Mouse (Mus musculus): ENCODE measurements around the gene Kiss1. TPM values are rescaled to one million over a fixed set of nuclear protein-coding genes. Genes with fewer than 3 reads are reported as not detected.

The Kiss1 gene
- polyA plus RNA-seq, 1 experiment from 2014 or later = not detected

GRCm38 (mm10) chr1:133366951-133367605 lies 45.4 kb downstream of the Kiss1 start:
- Histone ChIP-seq H3K4me3 (no peak overlapping the region), H3K27ac (replicated peaks) (no peak overlapping the region), H3K36me3 (no peaks in the 10 kb centered on the region), H3K4me1 (replicated peaks) (peaks cover 29% of the 10 kb centered on the region), H3K27me3 (peaks cover 28% of the 10 kb centered on the region), H3K4me2 (no peak overlapping the region), H3K9me3 (no peaks in the 10 kb centered on the region), H3K9ac (no peak overlapping the region)
- WGBS = 52% methylated on average over 10 of the region's 10 CpGs
- ATAC-seq (ENCODE audit: low read depth) = no peak

- WGBS = 12% methylated on average over 11 of the region's 11 CpGs
- no peaks in the 10 kb centered on the region for H3K36me3 ChIP-seq
- no peak overlapping the region for H3K27ac ChIP-seq (replicated peaks)
- no peak overlapping the region for H3K4me2 ChIP-seq
- no peak for ATAC-seq (ENCODE audit: low read depth)
- H3K4me1 ChIP-seq (replicated peaks) = peaks cover 37% of the 10 kb centered on the region
- no peaks in the 10 kb centered on the region for H3K9me3 ChIP-seq
- H3K4me3 ChIP-seq = no peak overlapping the region
- peak overlapping the region; percentile 31; the same call in 1 of the 2 replicates for H3K9ac ChIP-seq
- H3K27me3 ChIP-seq = peaks cover 28% of the 10 kb centered on the region
Observed at GRCm38 (mm10) chr1:133367606-133368488, 46.2 kb downstream of the Kiss1 start.

- Histone ChIP-seq H3K4me3 (no peak overlapping the region), H3K4me1 (replicated peaks) (peaks cover 40% of the 10 kb centered on the region), H3K27me3 (peaks cover 28% of the 10 kb centered on the region), H3K9ac (no peak overlapping the region), H3K36me3 (no peaks in the 10 kb centered on the region), H3K4me2 (no peak overlapping the region), H3K27ac (replicated peaks) (no peak overlapping the region), H3K9me3 (no peaks in the 10 kb centered on the region)
- ATAC-seq (ENCODE audit: low read depth) = no peak
- WGBS = 60% methylated on average over 10 of the region's 10 CpGs
Observed at GRCm38 (mm10) chr1:133368644-133369043, 47.0 kb downstream of the Kiss1 start.

- Histone ChIP-seq H3K36me3 (no peaks in the 10 kb centered on the region), H3K27ac (replicated peaks) (no peak overlapping the region), H3K4me3 (no peak overlapping the region), H3K4me1 (replicated peaks) (peaks cover 31% of the 10 kb centered on the region), H3K9ac (no peak overlapping the region), H3K4me2 (no peak overlapping the region), H3K9me3 (no peaks in the 10 kb centered on the region), H3K27me3 (peaks cover 14% of the 10 kb centered on the region)
- WGBS = 87% methylated on average over 4 of the region's 4 CpGs
- ATAC-seq (ENCODE audit: low read depth) = no peak
Observed at GRCm38 (mm10) chr1:133370352-133370751, 48.7 kb downstream of the Kiss1 start.

GRCm38 (mm10) chr1:133371431-133371830 lies 49.8 kb downstream of the Kiss1 start:
- Histone ChIP-seq H3K4me3 (no peak overlapping the region), H3K9me3 (no peaks in the 10 kb centered on the region), H3K9ac (no peak overlapping the region), H3K27ac (replicated peaks) (no peak overlapping the region), H3K36me3 (no peaks in the 10 kb centered on the region), H3K4me2 (no peak overlapping the region), H3K27me3 (0 out of 2 replicates have a peak, but pooled peaks cover 4% of the 10 kb centered on the region), H3K4me1 (replicated peaks) (peaks cover 39% of the 10 kb centered on the region)
- no peak for ATAC-seq (ENCODE audit: low read depth)
- 71% methylated on average over 6 of the region's 6 CpGs for whole genome bisulfite sequencing

GRCm38 (mm10) chr1:133372113-133372512 lies 50.4 kb downstream of the Kiss1 start:
- H3K27ac ChIP-seq (replicated peaks) = no peak overlapping the region
- no peaks in the 10 kb centered on the region for H3K27me3 ChIP-seq
- H3K9ac ChIP-seq = no peak overlapping the region

GRCm38 (mm10) chr1:133375696-133376346 lies 54.1 kb downstream of the Kiss1 start:
- H3K9ac ChIP-seq = no peak overlapping the region
- no peak for ATAC-seq (ENCODE audit: low read depth)
- WGBS = 54% methylated on average over 10 of the region's 10 CpGs

More at GRCm38 (mm10) chr1:133372113-133372512, 50.4 kb downstream of the Kiss1 start:
- WGBS = 52% methylated on average over 8 of the region's 8 CpGs
- no peaks in the 10 kb centered on the region for H3K9me3 ChIP-seq
- peaks cover 41% of the 10 kb centered on the region for H3K4me1 ChIP-seq (replicated peaks)
- ATAC-seq (ENCODE audit: low read depth) = no peak
- no peak overlapping the region for H3K4me2 ChIP-seq
- no peaks in the 10 kb centered on the region for H3K36me3 ChIP-seq
- H3K4me3 ChIP-seq = no peak overlapping the region

GRCm38 (mm10) chr1:133377547-133377946 lies 55.9 kb downstream of the Kiss1 start:
- no peak overlapping the region for H3K4me2 ChIP-seq
- H3K36me3 ChIP-seq = no peaks in the 10 kb centered on the region
- H3K9ac ChIP-seq = no peak overlapping the region
- H3K27me3 ChIP-seq = no peaks in the 10 kb centered on the region
- 84% methylated on average over 5 of the region's 5 CpGs for WGBS
- peaks cover 37% of the 10 kb centered on the region for H3K4me1 ChIP-seq (replicated peaks)
- H3K4me3 ChIP-seq = no peak overlapping the region
- no peaks in the 10 kb centered on the region for H3K9me3 ChIP-seq
- no peak for ATAC-seq (ENCODE audit: low read depth)
- H3K27ac ChIP-seq (replicated peaks) = no peak overlapping the region

More at GRCm38 (mm10) chr1:133375696-133376346, 54.1 kb downstream of the Kiss1 start:
- Histone ChIP-seq H3K27ac (replicated peaks) (no peak overlapping the region), H3K4me3 (no peak overlapping the region), H3K4me1 (replicated peaks) (peaks cover 38% of the 10 kb centered on the region), H3K36me3 (no peaks in the 10 kb centered on the region), H3K27me3 (no peaks in the 10 kb centered on the region), H3K9me3 (no peaks in the 10 kb centered on the region), H3K4me2 (no peak overlapping the region)

Other genes starting within 250 kb of the Kiss1 start
- gene Ppp1r15b, start 190.7 kb upstream of the Kiss1 start, polyA plus RNA-seq (2015; fragmentation: Nextera tagmentation; extraction: Ambion mirVana) = 27.8 and 30.8 TPM in 2 replicates
- gene Plekha6, start 157.7 kb upstream of the Kiss1 start, polyA plus RNA-seq (2015; fragmentation: Nextera tagmentation; extraction: Ambion mirVana) = 25.8 and 27.4 TPM in 2 replicates
- not detected in 2 replicates for gene Golt1a, start 12.1 kb upstream of the Kiss1 start, polyA plus RNA-seq (2015; fragmentation: Nextera tagmentation; extraction: Ambion mirVana)
- gene Ren1, start 28.6 kb downstream of the Kiss1 start, polyA plus RNA-seq (2015; fragmentation: Nextera tagmentation; extraction: Ambion mirVana) = 0.20 and 0.37 TPM in 2 replicates
- 10.1 and 10.2 TPM in 2 replicates for gene Etnk2, start 41.7 kb downstream of the Kiss1 start, polyA plus RNA-seq (2015; fragmentation: Nextera tagmentation; extraction: Ambion mirVana)
- gene Sox13, start 102.5 kb downstream of the Kiss1 start, polyA plus RNA-seq (2015; fragmentation: Nextera tagmentation; extraction: Ambion mirVana) = 8.8 TPM in 2 replicates